Mouse (Mus musculus): Measurements from ENCODE around the gene Olfr1537. TPM values are rescaled to one million over a fixed set of nuclear protein-coding genes. Genes with fewer than 3 reads are reported as not detected.

Olfr1537 gene
- not detected for total RNA-seq (2021)
- long read RNA-seq: 0 reads

DNA sequence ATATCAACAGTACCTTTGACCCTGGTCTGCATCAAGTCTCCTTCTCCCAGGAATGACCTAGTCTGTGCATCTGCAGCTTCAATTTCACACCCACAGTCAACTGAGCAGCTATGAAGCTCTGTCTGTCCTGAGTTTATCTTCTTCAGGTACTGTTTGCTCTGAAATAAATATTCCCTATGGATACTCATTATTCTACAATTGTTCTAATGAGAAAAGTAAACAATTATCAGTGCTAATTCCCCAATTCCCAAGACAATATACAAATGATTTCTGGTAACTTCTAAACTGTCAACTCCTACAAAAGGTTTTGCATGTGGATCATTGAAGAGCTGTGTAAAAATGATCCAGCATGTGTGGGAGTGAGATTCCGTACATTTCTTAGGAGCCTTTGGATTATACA lies at the start of gene Olfr1537:
Gene Olfr1537 (minus strand): TSS at position 101 of the 400 bp plus-strand sequence.
- no peak for DNase-seq (ENCODE audit: low spot score in 2 of 2)

DNA sequence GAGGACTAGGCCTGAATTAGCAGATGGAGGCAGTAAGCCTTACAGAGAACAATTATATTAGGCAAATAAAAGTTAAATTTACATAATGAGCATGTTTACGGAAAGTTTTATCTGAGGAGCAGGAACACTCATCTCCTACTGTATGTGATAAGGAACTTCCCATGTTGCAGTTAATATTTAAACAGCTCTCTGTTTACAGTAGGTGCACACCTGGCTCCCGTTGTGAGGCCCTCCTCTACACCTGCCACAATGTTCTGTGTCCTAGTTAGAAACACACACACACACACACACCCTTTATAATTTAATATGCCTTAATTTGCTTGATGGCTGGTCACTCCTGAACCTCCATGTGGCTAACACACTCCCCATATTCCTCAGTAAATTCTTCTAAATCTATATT lies 37.3 kb upstream of the Olfr1537 start:
- DNase-seq (ENCODE audit: low spot score in 2 of 2): no peak

DNA sequence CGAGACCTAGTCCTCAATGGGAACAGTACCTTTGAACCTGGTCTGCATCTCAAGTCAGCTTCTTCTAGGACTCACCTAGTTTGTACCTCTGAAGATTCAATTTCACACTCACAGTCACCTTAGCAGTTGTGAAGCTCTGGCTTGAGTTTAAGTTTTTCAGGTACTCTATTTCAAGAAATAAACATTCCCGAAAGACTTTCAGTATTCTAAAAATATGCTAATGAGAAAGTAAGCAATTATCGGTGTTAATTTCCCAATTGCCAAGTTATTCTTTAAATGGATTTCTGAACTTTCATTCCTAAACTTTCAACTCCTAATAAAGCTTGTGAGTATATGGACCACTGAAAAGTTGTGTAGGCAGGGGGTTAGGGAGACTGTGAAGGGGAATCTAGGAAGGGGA lies 26.9 kb upstream of the Olfr1537 start, which contains the start of gene Olfr945:
Gene Olfr945 (minus strand): TSS at position 101 of the 400 bp plus-strand sequence.
- no peak for DNase-seq (ENCODE audit: low spot score in 2 of 2)

DNA sequence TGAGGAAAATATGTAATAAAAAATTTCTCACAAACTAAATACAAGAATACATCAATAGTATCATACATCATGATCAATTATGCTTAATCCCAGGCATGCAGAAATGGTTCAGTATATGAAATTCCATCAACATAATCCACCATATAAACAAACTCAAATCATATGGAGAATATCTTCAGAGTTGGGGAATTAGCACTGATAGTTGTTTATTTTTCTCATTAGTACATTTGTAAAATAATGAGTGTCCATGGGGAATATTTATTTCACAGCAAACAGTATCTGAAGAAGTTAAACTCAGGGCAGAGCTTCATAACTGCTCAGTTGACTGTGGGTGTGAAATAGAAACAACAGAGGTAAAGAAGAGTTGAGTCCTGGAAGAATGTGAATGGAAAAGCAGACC lies 48.2 kb downstream of the Olfr1537 start, which contains the start of gene Olfr944:
Gene Olfr944 (plus strand): TSS at position 301 of the 400 bp plus-strand sequence.
- no peak for DNase-seq (ENCODE audit: low spot score in 2 of 2)

Other genes starting within 250 kb of the Olfr1537 start
- not detected for gene Olfr146, start 226.6 kb downstream of the Olfr1537 start, total RNA-seq (2021)
- not detected for gene Olfr937, start 185.0 kb downstream of the Olfr1537 start, total RNA-seq (2021)
- not detected for gene Olfr938, start 171.1 kb downstream of the Olfr1537 start, total RNA-seq (2021)
- gene Olfr27, start 121.9 kb downstream of the Olfr1537 start, total RNA-seq (2021): not detected
- not detected for gene Olfr943, start 83.7 kb downstream of the Olfr1537 start, total RNA-seq (2021)
- not detected for gene Olfr944, start 48.1 kb downstream of the Olfr1537 start, total RNA-seq (2021)
- not detected for gene Olfr945, start 26.8 kb upstream of the Olfr1537 start, total RNA-seq (2021)
- gene Olfr948, start 76.1 kb upstream of the Olfr1537 start, total RNA-seq (2021): not detected
- not detected for gene Olfr951, start 137.4 kb upstream of the Olfr1537 start, total RNA-seq (2021)
- not detected for gene Olfr952, start 177.2 kb upstream of the Olfr1537 start, total RNA-seq (2021)
- gene Olfr954, start 206.7 kb upstream of the Olfr1537 start, total RNA-seq (2021): not detected
- not detected for gene Olfr955, start 221.9 kb upstream of the Olfr1537 start, total RNA-seq (2021)
- not detected for gene Olfr44, start 244.0 kb upstream of the Olfr1537 start, total RNA-seq (2021)

Data from layer of hippocampus, adult 18-20 months (tissue).